Mouse (Mus musculus) cerebellum, adult 2 months (tissue): Measurements from ENCODE around the gene Plcd1. TPM values are rescaled to one million over a fixed set of nuclear protein-coding genes. Genes with fewer than 3 reads are reported as not detected.

Source experiments
- DNase-seq, 2 experiments: peaks; one replicate each; pipeline ENCODE4 v3.0.0; 2021
- H3K27ac ChIP-seq: fragments of 200-500 bp; 2 replicates; pipeline ENCODE4 v1.5.1; 2012; ENCODE audit warnings: low read length, control low read depth, inconsistent platforms; ENCODE audit not compliant: insufficient read depth
- H3K27me3 ChIP-seq: fragments of 200-500 bp; 2 replicates; pipeline ENCODE4 v1.6.1; 2012; ENCODE audit warnings: inconsistent platforms, mild to moderate bottlenecking, low read length, moderate library complexity; ENCODE audit not compliant: control insufficient read depth, insufficient read depth
- H3K4me1 ChIP-seq: fragments of 200-500 bp; 2 replicates; pipeline ENCODE4 v1.6.1; 2011; ENCODE audit warnings: low read length; ENCODE audit not compliant: control insufficient read depth, insufficient read depth
- H3K4me3 ChIP-seq: fragments of 200-500 bp; replicated peaks from 2 replicates; pipeline ENCODE3; 2011; ENCODE audit warnings: mild to moderate bottlenecking, low read depth, low read length, control low read depth; ENCODE audit not compliant: insufficient read depth
- CTCF ChIP-seq: fragments of 200-500 bp; IDR thresholded peaks from 2 replicates; pipeline ENCODE4 v1.5.1; 2011; ENCODE audit warnings: low read depth, mild to moderate bottlenecking, control low read depth, low read length, moderate library complexity, borderline replicate concordance; ENCODE audit not compliant: insufficient read depth
- POLR2A ChIP-seq: fragments of 200-500 bp; IDR thresholded peaks from 2 replicates; pipeline ENCODE4 v1.6.1; 2011; ENCODE audit warnings: low read length, control low read depth, borderline replicate concordance; ENCODE audit not compliant: insufficient read depth
- WGBS: fragments of 180-500 bp; shearing (Covaris S2); methylation state at CpG from one replicate; pipeline ENCODE4 v1.1.7; 2018; 5-methylcytosine and 5-hydroxymethylcytosine counted together
- polyA plus RNA-seq: library from polyadenylated mRNA; depleted of rRNA; stranded (reverse); fragments of >200 nt; gene quantifications from 2 replicates; pipeline ENCODE4 v1.2.3, GENCODE M21; 2012

Plcd1 gene
- polyA plus RNA-seq, 1 experiment, result 14.7 TPM

DNA sequence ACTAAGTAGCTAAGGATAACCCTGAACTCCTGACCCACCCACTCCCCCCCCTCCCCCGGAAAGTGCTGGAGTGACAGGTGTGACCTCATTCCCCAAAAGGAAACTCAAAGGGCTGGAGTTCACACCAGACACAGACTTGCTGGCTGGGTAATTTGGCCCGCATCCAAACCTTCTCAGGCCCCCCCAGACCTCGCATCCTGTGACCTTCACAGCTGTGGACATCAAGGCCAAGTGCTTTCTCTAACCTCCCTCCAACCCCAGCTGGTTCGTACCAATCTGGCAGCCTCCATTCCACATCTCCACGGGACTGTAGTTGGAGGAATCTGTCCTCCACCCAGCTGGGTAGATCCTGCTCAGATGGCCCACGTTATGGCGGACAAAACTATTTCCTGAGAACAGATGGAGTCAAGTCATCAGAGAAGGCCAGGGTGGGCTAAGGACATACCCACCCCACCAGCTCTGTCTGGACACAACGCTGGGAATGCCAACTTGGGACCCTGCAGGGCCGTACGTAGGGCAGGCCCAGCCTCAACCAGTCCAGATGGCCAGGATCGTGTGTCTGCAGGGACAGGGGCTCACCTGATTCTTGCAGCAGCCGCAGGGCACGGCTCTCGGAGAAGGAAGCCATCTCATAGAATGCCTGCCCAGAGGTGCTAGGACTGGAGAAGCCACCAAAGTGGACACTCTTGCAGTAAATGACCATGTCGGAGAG lies 20.0 kb downstream of the Plcd1 start:
- DNase-seq, result no peak
- 48% methylated on average over 15 of the region's 15 CpGs for WGBS
- H3K4me1 ChIP-seq, result no peaks in the 10 kb centered on the region; the same call in 1 of the 2 replicates
- H3K27ac ChIP-seq, result no peak overlapping the region
- no peaks in the 10 kb centered on the region for H3K27me3 ChIP-seq
- TF ChIP-seq CTCF, result no peak
- no peak for TF ChIP-seq POLR2A
- H3K4me3 ChIP-seq, result no peak overlapping the region

DNA sequence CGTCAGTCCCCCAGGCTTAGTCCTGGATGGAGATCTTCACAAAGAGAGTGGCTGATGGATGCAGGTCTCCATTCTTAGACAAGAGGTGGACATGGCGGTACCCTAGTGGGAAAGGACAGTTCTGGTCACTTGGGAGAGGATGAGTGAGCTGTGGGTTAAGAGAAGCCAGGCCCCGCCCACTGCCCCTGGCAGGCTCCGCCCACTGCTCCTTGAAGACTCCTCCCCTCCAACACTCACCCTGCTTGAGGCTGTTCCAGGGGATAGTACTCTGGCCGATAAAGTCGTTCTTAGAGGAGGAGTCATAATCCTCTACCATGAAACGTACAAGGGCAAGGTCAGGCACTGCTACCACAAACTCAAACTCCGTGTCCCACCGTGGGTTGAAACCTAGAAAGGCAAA lies 21.5 kb downstream of the Plcd1 start:
- Histone ChIP-seq H3K27me3 (no peaks in the 10 kb centered on the region), H3K27ac (no peak overlapping the region), H3K4me3 (no peak overlapping the region), H3K4me1 (no peaks in the 10 kb centered on the region; the same call in 1 of the 2 replicates)
- WGBS, result 91% methylated on average over 9 of the region's 9 CpGs
- TF ChIP-seq CTCF, result no peak
- TF ChIP-seq POLR2A, result no peak
- no peak for DNase-seq

DNA sequence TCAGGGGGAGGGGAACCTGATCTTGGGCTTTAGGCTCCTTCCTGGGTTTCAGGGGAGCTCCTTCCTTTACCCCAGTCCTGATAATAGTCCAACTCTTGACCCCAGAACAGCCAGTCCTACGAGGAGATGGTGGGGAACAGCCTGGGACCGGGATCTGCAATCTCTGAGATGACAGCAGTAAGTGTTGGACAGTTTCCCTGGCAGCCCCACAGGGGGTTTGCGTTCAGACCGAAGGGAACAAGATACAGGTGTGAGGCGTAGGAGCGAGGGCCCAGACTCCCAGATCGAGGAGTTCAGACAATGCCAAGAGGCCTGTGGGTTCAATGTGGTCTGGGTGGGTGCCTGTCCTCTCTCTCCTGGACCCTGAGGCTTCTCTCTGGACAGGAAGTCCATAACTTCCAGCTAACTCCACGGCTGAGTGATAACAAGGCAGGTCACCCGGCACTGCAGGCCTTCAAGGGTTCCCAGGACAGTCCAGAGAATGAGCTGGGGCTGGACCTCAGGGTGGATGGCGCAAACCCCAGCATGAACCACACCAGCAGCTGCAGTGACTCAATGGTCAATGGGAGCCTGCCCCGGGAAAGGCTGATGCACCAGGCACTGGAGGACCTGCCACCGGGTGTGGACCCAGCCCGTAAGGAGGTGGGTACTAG lies 23.0 kb downstream of the Plcd1 start:
- no peak for TF ChIP-seq CTCF
- TF ChIP-seq POLR2A, result no peak
- DNase-seq, result no peak
- H3K27me3 ChIP-seq, result no peaks in the 10 kb centered on the region
- H3K4me3 ChIP-seq, result no peak overlapping the region
- H3K4me1 ChIP-seq, result no peaks in the 10 kb centered on the region; the same call in 1 of the 2 replicates
- 53% methylated on average over 13 of the region's 13 CpGs for WGBS
- no peak overlapping the region for H3K27ac ChIP-seq

DNA sequence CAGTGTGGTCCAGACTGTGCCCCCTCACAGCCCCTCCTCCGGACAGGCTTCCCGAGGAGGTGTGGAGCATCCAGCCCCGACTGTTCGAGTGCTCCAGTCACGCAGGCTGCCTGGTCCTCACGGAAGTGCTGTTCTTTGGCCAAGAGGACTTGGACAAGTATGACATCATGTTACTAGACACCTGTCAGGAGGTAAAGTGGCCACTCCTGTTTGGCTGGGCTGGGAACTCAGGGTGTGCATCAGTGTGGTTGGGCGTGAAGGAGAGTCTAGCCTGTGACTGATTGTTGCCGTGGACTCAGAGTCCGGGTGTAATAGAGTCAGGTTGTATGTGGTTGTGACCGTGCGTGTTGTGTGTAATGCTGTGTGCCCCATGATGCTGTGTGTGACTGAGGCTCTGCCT lies 25.0 kb downstream of the Plcd1 start:
- no peak for DNase-seq
- no peaks in the 10 kb centered on the region for H3K27me3 ChIP-seq
- TF ChIP-seq CTCF (no peak), POLR2A (no peak)
- H3K4me1 ChIP-seq, result no peaks in the 10 kb centered on the region; the same call in 1 of the 2 replicates
- H3K4me3 ChIP-seq, result no peak overlapping the region
- H3K27ac ChIP-seq, result no peak overlapping the region
- WGBS, result 83% methylated on average over 11 of the region's 11 CpGs

DNA sequence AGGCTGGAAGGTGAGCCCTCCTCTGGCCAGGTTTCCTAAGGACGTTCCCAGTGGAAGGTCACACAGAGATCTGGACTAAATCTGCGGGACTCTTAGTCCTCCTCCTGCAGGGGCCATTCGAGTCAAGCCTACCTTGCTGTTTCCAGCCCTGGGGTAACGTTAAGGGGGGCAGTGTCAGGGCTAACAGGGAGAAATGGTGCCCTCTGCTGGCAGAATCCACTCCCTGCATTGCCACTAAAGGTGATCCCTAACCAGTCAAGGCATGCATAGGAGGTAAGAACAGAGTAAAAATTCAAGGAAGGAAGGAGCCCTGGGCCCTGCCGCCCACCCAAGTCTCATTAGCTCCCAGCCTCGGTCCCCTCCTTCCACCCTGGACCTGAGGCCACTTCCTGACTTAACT lies 25.7 kb downstream of the Plcd1 start:
- Histone ChIP-seq H3K27me3 (no peaks in the 10 kb centered on the region), H3K27ac (no peak overlapping the region), H3K4me1 (no peaks in the 10 kb centered on the region), H3K4me3 (no peak overlapping the region)
- peak; percentile 93 for TF ChIP-seq CTCF
- TF ChIP-seq POLR2A, result no peak
- 3% methylated on average over 6 of the region's 6 CpGs for WGBS
- peak; percentile 54 to 73 for DNase-seq

DNA sequence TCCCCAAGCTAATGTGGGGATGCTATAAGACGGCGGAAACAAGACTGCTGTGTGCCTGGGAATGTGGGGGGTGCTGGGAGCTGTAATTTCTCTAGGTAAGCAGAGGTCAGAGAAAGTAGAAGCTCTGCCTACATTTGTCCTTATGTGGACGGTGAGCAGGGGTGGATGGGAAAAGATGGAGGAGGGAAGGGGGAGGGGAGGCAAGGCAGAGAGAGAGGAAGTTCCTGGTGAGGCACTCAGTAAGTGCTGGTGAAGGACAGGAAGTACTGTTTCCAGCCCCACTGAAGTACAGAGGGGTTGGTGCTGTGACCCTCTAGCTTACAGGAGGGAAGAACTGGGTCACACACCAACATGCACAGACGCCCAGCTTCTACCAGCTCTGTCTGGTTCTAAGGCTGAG lies 29.0 kb downstream of the Plcd1 start:
- 78% methylated on average over 4 of the region's 4 CpGs for WGBS
- H3K4me1 ChIP-seq, result no peaks in the 10 kb centered on the region
- no peaks in the 10 kb centered on the region for H3K27me3 ChIP-seq
- no peak overlapping the region for H3K27ac ChIP-seq
- no peak for TF ChIP-seq POLR2A
- no peak for TF ChIP-seq CTCF
- DNase-seq, result no peak
- H3K4me3 ChIP-seq, result no peak overlapping the region

DNA sequence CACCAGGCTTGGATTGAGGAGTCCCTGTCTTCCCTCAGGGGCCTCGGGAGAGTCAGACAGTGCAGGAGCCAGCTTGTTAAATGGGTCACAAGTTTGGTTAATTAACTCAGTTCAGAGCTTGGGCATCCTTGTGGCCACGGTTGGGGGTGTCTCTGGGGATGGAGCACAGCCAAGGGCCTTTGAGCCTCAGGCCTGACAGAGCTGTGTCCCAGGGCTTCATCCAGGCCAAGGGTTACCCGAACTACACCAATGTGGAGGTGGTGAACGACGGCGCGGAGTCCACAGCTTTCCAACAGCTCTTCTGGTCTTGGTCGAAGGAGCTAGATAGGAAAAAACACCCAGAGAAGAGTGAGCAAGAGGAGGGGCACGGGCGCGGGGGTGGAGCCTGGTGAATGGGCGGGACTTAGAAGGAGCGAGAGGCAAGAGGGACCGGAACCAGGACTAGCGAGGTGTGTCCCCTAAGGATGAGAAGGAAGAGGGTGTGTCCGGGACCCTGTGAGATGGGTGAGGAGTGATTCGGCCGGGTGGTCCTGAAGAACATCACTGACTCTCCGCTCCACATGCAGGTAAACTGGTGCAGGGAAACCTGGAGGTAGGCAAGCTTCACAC lies 30.2 kb downstream of the Plcd1 start:
- H3K4me3 ChIP-seq, result no peak overlapping the region
- H3K27ac ChIP-seq, result no peak overlapping the region
- H3K4me1 ChIP-seq, result no peaks in the 10 kb centered on the region
- no peaks in the 10 kb centered on the region for H3K27me3 ChIP-seq
- TF ChIP-seq CTCF (no peak), POLR2A (no peak)
- no peak for DNase-seq
- WGBS, result 31% methylated on average over 19 of the region's 19 CpGs

DNA sequence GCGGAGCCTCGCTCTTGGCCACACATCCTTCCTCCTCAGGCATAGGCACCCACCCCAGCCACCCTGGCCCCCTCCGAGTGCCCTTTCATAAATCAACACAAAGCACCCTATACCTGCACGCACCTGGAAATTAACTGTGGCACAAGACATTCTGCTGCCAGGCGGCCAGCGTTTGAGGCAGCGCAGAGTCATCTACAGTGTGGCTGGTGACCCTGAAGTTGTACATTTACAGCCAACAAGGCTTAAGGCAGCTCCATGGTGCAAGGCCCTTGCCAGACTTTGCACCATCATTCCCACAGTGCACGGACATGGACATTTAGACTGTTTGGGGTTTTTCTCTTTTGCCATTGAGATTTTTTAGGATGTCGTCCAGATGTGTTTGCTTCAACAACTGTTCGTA lies 32.6 kb downstream of the Plcd1 start:
- DNase-seq, result no peak
- no peaks in the 10 kb centered on the region for H3K4me1 ChIP-seq
- whole genome bisulfite sequencing, result 90% methylated on average over 10 of the region's 10 CpGs
- no peak overlapping the region for H3K27ac ChIP-seq
- no peaks in the 10 kb centered on the region for H3K27me3 ChIP-seq
- TF ChIP-seq POLR2A, result no peak
- no peak for TF ChIP-seq CTCF
- no peak overlapping the region for H3K4me3 ChIP-seq
